Mouse (Mus musculus) adrenal gland, postnatal 10 days (tissue): ENCODE measurements around the gene Cflar. TPM values are rescaled to one million over a fixed set of nuclear protein-coding genes. Genes with fewer than 3 reads are reported as not detected.
"Not testable (repeated sequence)": the region's sequence is repeated elsewhere in the genome, so short reads cannot be mapped to it uniquely, and the experiment has no call there.

Experiments
- DNase-seq: peaks from one replicate; pipeline ENCODE4 v3.0.0; 2021; ENCODE audit warnings: mixed read lengths
- total RNA-seq, 2 experiments: library from RNA; stranded (reverse); gene quantifications; 2 replicates each; pipeline ENCODE4 v1.2.3; 2021

Gene Cflar
- total RNA-seq, 2 experiments from 2014 or later: 101 to 102 TPM

GRCm38 (mm10) chr1:58727747-58728589 is 16.7 kb downstream of the Cflar start:
- no peak for DNase-seq

GRCm38 (mm10) chr1:58728590-58728868 is 17.2 kb downstream of the Cflar start:
- no peak for DNase-seq

- DNase-seq: no peak
Observed at GRCm38 (mm10) chr1:58733636-58734035, 22.3 kb downstream of the Cflar start.

GRCm38 (mm10) chr1:58734043-58734920 is 23.0 kb downstream of the Cflar start:
- DNase-seq: no peak

- no peak for DNase-seq
Observed at GRCm38 (mm10) chr1:58735962-58736361, 24.7 kb downstream of the Cflar start.

- no peak for DNase-seq
Observed at GRCm38 (mm10) chr1:58736968-58737367, 25.7 kb downstream of the Cflar start.

GRCm38 (mm10) chr1:58739529-58739928 is 28.2 kb downstream of the Cflar start:
- no peak for DNase-seq

GRCm38 (mm10) chr1:58742571-58743021 is 31.3 kb downstream of the Cflar start:
- no peak for DNase-seq

- no peak for DNase-seq
Observed at GRCm38 (mm10) chr1:58743252-58743651, 31.9 kb downstream of the Cflar start.

GRCm38 (mm10) chr1:58744645-58745044 is 33.3 kb downstream of the Cflar start:
- DNase-seq: peak; percentile 77

- peak; percentile 37 for DNase-seq
Observed at GRCm38 (mm10) chr1:58746880-58747279, 35.6 kb downstream of the Cflar start.

GRCm38 (mm10) chr1:58759451-58759850 is 48.1 kb downstream of the Cflar start:
- no peak for DNase-seq

- DNase-seq: no peak
Observed at GRCm38 (mm10) chr1:58760581-58760980, 49.3 kb downstream of the Cflar start.

GRCm38 (mm10) chr1:58761391-58762275 is 50.3 kb downstream of the Cflar start:
- peak; percentile 49 for DNase-seq

GRCm38 (mm10) chr1:58762576-58762975 is 51.3 kb downstream of the Cflar start:
- DNase-seq: no peak

- not testable (repeated sequence) for DNase-seq
Observed at GRCm38 (mm10) chr1:58766446-58766845, 55.1 kb downstream of the Cflar start.

GRCm38 (mm10) chr1:58769136-58769535 is 57.8 kb downstream of the Cflar start:
- no peak for DNase-seq

- no peak for DNase-seq
Observed at GRCm38 (mm10) chr1:58769701-58770100, 58.4 kb downstream of the Cflar start.

- DNase-seq: peak; percentile 67
Observed at GRCm38 (mm10) chr1:58770111-58770720, 58.9 kb downstream of the Cflar start.

- no peak for DNase-seq
Observed at GRCm38 (mm10) chr1:58772084-58772483, 60.8 kb downstream of the Cflar start.

- DNase-seq: no peak
Observed at GRCm38 (mm10) chr1:58773280-58773679, 62.0 kb downstream of the Cflar start.

GRCm38 (mm10) chr1:58773905-58774304 is 62.6 kb downstream of the Cflar start:
- no peak for DNase-seq
